Mouse (Mus musculus) E14TG2a.4 (cell line): Measurements from ENCODE around the gene Trmu.

ENCODE experiments used
- CTCF ChIP-seq: conservative IDR thresholded peaks from 2 replicates; pipeline ENCODE4 v1.5.1; 2014; ENCODE audit warnings: low read length
- POU5F1 ChIP-seq: IDR thresholded peaks from 2 replicates; pipeline ENCODE4 v1.6.1; 2014; ENCODE audit warnings: low read length, borderline replicate concordance

DNA sequence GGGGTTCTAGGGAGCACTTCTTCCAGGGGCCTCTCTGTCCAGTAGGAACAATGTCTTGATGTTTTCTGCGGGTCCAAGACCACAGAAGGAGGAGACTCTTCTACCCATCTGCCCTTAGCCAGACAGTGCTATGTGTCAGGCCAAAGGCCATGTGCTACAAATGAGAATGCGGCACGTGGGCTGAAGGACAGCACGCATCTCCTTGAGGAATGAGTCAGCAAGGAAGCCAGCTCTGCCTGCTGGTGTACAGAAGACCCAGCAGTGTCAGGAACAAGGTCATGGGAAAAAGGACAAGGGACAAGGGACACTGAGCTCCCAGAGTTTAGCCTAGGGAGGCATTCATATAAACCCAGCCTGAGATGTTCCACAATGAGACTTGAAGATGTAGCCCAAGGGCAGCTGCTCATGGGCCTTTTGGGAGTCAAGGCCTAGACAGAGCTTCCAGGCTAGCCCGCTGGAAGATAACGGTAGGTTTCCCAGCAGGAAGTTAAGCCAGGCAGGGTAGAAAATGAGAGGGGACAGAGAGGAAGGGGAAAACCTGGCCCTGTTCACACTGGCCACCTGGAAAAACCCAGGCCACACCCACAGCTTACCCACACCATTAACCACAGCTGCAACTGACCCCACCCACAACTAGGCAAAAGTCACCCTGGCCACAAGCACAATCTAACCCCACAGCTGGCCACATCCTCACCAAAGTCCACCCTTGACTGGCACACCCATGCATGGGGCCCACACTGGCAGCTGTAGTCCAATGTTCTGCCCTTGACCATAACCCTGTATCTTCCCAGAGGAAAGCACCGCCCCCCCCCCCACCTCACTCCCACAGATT is 29.8 kb downstream of the Trmu start:
- TF ChIP-seq CTCF (no peak), POU5F1 (no peak)
